Mouse (Mus musculus): Measurements from ENCODE around the gene Ccdc6.

Ccdc6 gene

GRCm38 (mm10) chr10:70169044-70169443 is 72.1 kb downstream of the Ccdc6 start:
- no peak for DNase-seq

DNA sequence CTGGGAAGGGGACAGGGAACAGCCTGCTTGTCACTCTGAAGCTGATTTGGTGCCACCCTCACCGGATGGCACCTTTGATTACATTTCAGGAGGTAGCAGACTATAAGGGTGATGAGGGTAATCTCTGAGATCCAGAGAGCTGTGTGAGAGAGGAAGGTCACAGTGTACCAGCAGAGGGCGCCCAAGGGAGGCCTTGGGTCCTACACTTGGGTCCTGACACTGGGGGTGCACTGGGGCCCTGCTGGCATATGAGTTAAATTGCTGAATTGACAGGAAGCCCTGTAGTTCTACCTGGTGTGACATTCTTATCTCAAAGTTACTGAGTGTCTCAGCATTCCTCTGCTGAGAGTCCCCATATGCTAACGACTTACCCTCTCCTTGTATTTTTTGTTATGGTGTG is 76.4 kb downstream of the Ccdc6 start:
- peak; percentile 26 to 42 for DNase-seq

DNA sequence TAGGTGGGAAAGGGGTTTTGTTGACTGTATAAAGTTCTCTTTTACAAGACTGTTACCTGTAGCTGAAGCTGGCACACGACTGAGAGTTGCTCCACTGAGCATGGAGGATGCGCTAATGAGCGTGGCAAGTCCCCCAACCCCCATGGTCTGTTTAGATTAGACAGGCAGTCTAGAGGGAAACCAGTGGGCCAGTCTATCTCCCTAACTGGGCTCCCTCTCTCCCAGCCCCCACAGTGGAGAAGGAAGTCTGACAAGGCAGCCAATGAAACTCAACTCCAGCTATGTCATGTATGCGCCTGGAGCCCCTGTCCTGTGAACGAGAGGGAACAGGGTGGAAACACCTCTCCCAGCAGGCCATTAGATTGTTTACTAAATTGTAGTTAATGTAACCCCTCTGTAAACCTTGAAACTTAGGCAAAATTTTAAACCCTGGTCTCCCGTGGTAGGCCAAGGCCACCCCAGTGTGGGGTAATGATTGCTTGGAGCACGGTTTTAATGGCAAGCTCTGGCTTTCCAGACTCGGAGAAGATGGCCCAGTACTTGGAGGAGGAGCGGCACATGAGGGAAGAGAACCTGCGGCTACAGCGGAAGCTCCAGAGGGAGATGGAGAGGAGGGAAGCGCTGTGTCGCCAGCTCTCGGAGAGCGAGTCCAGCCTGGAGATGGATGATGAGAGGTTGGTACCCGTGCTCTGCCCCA is 77.7 kb downstream of the Ccdc6 start:
- DNase-seq = no peak

GRCm38 (mm10) chr10:70180727-70181126 is 83.8 kb downstream of the Ccdc6 start:
- DNase-seq = no peak

- no peak for DNase-seq
Observed at GRCm38 (mm10) chr10:70181279-70181972, 84.5 kb downstream of the Ccdc6 start.

- DNase-seq = no peak
Observed at GRCm38 (mm10) chr10:70183210-70184080, 86.5 kb downstream of the Ccdc6 start.

- DNase-seq = peak in 1 of 2 experiments; percentile 20
Observed at GRCm38 (mm10) chr10:70186136-70186535, 89.2 kb downstream of the Ccdc6 start.

GRCm38 (mm10) chr10:70186586-70186985 is 89.7 kb downstream of the Ccdc6 start:
- DNase-seq = no peak

GRCm38 (mm10) chr10:70189864-70190263 is 92.9 kb downstream of the Ccdc6 start:
- no peak for DNase-seq

DNA sequence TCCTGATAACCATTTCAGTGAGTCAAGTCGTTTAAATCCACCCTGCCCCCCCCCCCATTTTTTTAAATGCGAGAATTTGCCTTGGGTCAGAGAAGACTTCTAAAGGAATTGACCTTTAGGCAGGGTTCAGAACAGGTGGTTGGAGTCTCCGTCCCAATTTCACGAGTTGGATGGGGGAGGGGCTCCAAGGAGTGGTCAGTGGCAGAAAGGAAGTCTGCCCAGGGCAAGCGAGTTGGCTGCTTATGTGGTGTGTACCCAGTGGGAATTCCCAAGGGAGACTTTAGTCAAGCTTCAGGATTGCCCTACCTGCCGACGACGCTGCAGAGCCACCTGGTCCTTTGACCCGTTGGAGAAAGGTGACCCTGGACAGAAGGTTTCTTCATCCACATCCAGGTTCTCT is 97.4 kb downstream of the Ccdc6 start:
- DNase-seq = no peak

DNA sequence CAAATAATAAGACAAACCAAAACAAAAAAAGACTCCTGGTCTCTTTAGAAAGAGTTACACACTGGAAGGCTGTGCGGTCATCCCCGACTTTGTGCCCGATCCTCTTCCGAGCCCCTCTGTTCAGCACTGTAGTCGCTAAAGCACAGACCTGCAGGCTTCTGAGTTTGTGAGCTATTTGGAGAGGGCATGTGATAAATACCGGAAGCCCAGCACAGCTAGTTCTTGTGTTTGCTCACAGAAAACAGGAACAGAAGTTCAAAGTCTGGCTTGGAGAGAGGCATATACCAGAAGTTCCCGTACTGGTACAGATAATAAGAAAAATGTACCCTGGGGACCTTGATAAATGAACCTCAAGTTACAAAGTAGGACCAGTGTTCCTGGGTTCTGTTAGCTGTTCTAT is 98.4 kb downstream of the Ccdc6 start:
- no peak for DNase-seq

GRCm38 (mm10) chr10:70195786-70196185 is 98.9 kb downstream of the Ccdc6 start:
- DNase-seq = no peak

DNA sequence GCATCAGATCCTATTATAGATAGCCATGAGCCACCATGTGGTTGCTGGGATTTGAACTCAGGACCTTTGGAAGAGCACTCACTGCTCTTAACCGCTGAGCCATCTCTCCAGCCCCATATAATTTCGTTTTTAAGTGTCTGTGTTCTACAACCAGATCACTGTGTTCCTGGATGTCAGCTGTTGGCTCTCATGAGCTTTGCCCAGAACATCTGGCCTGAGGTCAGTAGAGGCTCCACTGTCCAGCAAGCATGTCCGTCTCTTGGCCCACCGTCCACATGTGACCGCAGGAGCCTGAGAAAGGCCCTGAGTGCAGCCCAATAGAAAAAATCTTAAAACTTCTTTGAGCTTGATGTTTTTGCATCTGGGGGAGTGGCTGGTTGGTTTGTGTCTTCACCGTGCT is 99.7 kb downstream of the Ccdc6 start:
- no peak for DNase-seq

DNA sequence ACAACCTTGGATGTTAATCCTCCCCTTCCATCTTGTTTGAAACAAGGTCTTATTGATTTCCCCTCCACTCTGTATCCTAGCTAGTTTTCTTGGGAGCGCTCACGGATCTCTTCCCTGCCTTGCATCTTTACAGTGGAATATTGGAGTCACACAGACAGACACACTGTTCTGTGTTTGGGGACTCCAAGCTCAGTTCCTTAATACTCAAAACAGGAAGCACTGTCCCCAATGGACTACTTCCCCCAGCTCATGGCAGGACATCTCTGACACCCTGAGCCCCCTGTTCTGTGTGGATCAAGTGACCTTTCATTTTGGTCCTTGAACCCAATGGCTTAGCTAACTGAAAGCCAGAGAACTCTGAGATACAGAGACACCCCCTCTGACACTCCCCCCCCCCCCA is 100.7 kb downstream of the Ccdc6 start:
- no peak for DNase-seq

DNA sequence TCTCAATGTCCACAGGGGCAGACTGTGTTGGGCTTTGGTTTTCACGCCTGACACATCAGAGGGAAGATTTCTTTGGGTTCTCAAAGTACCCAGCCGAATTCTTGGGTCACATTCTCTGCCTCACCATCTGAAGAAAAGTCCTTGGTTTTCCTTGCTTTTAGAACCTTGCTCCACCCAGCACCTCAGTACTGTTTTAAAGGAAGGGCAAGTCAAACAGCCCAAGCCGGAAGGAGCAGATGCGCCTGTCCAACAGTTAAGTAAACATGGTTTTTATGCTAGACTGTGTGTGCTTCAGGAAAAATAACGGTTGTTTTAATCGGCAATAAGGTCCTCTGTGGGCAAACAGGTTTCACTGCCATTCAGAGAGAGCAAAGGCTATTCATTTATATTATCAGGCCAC is 101.1 kb downstream of the Ccdc6 start:
- DNase-seq = no peak

- DNase-seq = no peak
Observed at GRCm38 (mm10) chr10:70198951-70199463, 102.1 kb downstream of the Ccdc6 start.

DNA sequence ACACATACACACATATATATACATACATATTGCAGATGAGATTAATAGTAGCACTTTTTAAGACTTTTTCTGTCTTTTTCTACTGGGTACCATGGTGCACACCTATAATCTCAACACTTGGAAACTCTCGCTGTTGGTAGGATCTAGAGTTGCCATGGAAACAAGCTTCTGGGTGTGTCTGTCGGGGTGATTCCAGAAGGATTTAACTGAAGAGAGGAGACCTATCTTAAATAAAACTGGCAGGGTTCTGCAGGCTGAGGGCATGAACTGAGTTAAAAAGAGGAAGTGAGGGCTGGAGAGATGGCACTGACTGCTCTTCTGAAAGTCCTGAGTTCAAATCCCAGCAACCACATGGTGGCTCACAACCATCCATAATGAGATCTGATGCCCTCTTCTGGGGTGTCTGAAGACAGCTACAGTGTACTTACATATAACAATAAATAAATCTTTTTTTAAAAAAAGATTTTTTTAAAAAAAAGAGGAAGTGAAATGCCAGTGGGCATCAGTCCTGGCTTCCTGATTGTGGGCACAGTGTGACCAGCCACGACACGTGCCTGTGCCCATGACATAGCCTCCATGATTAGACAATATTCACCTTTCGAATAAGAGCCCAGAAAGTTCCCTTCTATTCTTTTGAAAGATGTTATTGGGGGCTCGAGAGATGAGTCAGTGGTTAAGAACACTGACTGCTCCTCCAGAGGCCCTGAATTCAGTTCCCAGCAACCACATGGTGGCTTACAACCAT is 102.7 kb downstream of the Ccdc6 start:
- DNase-seq = no peak

DNA sequence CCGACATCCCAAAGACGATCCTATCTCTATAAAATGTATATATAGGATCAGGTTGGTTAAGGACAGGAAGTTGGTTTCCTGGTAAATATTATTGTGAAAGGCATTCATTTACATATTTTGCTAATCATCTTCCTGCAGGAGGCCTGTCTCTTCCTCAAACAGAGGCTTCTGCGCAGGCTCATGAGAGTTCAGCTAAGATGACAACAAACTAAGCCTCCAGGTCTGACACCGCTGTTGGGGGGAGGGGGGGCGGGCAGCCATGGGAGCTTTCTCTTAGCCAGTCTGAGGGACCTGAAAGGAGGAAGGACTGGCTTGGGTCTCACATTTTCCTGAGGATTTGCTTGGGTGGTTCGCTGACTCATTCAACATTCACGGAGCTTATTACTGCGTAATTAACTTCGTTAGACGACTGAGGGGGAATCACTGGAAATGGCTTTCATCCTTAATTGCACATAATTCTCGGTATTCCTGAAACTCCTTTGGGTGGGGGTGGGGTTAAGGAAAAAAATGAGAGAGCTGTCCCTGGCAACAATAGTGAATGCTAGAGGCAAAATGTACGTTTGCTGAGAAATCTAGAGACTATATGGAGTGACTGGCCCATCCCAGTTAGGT is 104.1 kb downstream of the Ccdc6 start:
- no peak for DNase-seq

DNA sequence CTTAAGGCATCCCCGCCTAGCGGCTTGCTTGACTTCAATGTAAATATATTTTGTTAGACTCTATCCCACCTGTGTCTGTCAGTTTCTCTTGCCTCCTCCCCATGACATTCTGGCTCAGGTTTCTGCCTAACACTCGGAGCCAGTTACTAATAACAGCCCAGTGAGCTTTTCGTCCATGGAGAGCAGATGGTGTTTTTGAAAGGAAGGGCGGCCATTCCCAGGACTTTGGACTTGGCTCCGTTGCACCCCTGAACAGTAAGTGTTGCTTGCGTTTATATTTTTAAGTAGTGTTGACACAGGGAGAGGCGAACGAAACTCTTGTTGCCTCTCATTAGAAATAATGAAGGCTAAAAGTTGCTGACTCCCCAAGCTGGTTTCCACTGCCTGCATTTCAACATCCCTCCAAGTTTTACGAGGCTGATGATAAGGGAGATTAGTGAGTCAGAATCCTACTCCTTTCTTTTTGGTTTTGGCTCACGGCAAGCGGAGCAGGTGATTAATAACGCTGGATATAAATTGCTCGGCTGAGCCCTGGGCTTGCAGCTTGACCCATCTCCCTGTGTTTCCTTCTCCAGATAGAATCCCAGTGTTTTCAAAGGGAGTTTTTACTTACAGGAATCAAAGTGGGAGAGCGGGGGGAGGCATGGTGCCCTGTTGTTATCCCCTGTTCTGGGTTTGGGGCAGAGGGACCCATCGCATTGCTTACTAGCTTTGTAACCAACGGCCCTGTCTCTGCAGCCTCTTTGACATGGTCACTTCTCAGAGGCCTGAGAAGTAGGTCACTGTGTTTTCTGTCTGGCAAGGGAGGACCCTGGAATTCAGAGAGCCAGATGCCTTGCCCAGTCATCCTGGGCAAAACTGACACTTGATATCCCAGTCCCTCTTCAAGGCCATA is 107.8 kb downstream of the Ccdc6 start, which contains the start of gene Mrln:
Gene Mrln, plus strand, starts transcription at position 160 of the 895 bp plus-strand sequence.
- DNase-seq = no peak

GRCm38 (mm10) chr10:70211281-70211680 is 114.4 kb downstream of the Ccdc6 start:
- no peak for DNase-seq

DNA sequence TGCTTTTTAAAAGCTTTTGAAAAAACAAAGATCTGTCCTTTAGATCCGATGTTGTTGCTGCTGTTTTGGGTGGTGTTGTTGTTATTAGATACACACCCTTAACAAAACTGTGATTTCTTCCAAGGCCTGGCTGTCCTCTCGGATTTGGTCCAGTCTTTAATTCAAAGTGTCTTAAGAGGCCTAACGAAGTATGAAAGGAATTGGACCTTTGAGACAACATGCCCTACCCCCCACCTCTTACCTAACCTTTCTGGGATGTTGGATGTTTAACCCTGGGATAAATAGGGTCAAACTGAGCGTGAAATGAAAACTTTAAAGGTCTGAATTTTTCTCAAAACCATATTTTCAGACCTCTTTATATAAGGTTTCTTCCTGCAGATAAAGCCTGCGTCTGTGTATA is 124.0 kb downstream of the Ccdc6 start:
- no peak for DNase-seq

Data from thymus, adult 18-20 months (tissue).